Mouse (Mus musculus) embryonic facial prominence, embryonic 13.5 days (tissue): ENCODE data around the gene Mif. TPM values are rescaled to one million over a fixed set of nuclear protein-coding genes. Genes with fewer than 3 reads are reported as not detected.
"Not testable (repeated sequence)": the region's sequence is repeated elsewhere in the genome, so short reads cannot be mapped to it uniquely, and the experiment has no call there.

Source experiments
- ATAC-seq: fragments of 200-750 bp; cut with Nextera tagmentation; 2 replicates; pipeline ENCODE4 v1.8.0; 2017; ENCODE audit warnings: low read depth; ENCODE audit not compliant: insufficient number of reproducible peaks, insufficient read depth, low FRiP score, low TSS enrichment
- H3K27ac ChIP-seq: fragments of 300-500 bp; sonication (generic); 2 replicates; pipeline ENCODE4 v1.5.1; 2015; ENCODE audit warnings: moderate library complexity, mild to moderate bottlenecking, inconsistent platforms
- H3K27me3 ChIP-seq: fragments of 300-500 bp; sonication (generic); 2 replicates; pipeline ENCODE4 v1.6.1; 2015; ENCODE audit warnings: mild to moderate bottlenecking, inconsistent platforms
- H3K36me3 ChIP-seq: fragments of 300-500 bp; sonication (generic); 2 replicates; pipeline ENCODE4 v1.6.1; 2015; ENCODE audit warnings: mild to moderate bottlenecking, inconsistent platforms
- H3K4me1 ChIP-seq: fragments of 300-500 bp; sonication (generic); 2 replicates; pipeline ENCODE4 v1.6.1; 2015; ENCODE audit warnings: inconsistent platforms
- H3K4me2 ChIP-seq: fragments of 300-500 bp; sonication (generic); 2 replicates; pipeline ENCODE4 v1.6.1; 2015; ENCODE audit warnings: moderate library complexity, mild to moderate bottlenecking, inconsistent platforms
- H3K4me3 ChIP-seq: fragments of 300-500 bp; sonication (generic); 2 replicates; pipeline ENCODE4 v1.5.1; 2015; ENCODE audit warnings: mild to moderate bottlenecking, inconsistent platforms
- H3K9ac ChIP-seq: fragments of 300-500 bp; sonication (generic); 2 replicates; pipeline ENCODE4 v1.6.1; 2015; ENCODE audit warnings: mild to moderate bottlenecking, inconsistent platforms
- H3K9me3 ChIP-seq: fragments of 300-500 bp; sonication (generic); 2 replicates; pipeline ENCODE4 v1.6.1; 2016; ENCODE audit warnings: inconsistent platforms
- WGBS: fragments of 180-500 bp; shearing (Covaris S2); methylation state at CpG from one replicate; pipeline ENCODE4 v1.1.7; 2015; ENCODE audit warnings: mixed read lengths; 5-methylcytosine and 5-hydroxymethylcytosine counted together
- polyA plus RNA-seq: library from polyadenylated mRNA; unstranded; fragments of >200 nt; fragmentation: Nextera tagmentation; extraction: Ambion mirVana; gene quantifications from 2 replicates; pipeline ENCODE4 v1.2.1, GENCODE M21; 2015

The Mif gene
- polyA plus RNA-seq = 1,667 and 1,727 TPM in 2 replicates

DNA sequence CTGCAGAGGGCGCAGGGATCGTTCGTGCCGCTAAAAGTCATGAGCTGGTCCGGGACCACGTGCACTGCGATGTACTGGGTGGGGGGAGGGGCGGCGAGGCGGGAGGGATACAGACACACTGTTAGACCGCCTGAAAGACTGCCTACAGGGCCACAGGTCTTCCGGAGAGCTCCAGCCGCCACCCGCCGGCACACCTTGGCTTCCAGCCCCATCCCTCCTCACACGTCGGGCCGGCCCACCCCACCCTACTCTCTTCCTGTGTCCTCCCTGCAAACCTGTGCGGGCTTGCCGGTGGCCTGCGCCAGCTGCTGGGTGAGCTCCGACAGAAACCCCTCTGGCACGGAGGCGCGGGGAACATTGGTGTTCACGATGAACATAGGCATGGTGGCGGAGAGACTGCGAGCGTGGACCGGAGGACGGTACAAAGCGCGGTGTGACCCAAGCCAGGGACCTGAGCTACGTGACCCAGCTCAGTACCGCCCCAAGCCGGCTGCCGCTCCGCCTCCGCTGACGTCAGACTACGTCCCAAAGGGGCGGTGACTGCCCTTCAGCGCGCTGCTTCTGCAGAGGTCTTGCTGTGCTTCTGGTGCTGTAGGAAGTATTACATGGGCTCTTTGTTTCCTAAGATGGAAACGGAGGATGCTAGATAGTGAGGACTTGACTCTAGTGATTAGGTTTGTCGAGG is at the start of gene Mif:
Gene Mif, minus strand, starts transcription at position 455 of the 685 bp plus-strand sequence.
- Histone ChIP-seq H3K9ac (peak within 1 kb of the TSS; percentile 90), H3K27ac (peak within 1 kb of the TSS; percentile 95)
- under 1% methylated on average over 46 of the region's 46 CpGs for WGBS

DNA sequence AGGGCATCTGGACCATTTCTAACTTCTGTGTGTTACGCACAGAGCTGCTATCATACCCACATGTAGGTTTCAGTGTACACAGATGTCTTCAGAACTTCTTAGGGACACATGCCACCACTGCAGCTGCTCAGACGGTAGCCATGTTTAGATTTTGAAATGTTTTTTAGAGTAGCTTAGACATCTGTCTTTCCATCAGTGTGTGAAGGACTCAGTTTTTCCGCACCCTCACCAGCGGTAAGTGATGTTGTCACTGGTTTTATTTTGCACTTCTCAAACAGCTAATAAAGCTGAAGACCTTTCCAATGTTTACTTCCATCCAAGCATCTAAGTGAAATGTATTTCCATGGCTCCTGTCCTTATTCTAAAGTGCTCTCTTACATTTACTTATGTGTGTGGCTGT is 46.8 kb upstream of the Mif start:
- Histone ChIP-seq H3K4me2 (no peak overlapping the region), H3K4me3 (no peak overlapping the region), H3K9me3 (no peaks in the 10 kb centered on the region), H3K27me3 (no peaks in the 10 kb centered on the region), H3K9ac (no peak overlapping the region), H3K27ac (no peak overlapping the region), H3K36me3 (peaks cover 92% of the 10 kb centered on the region), H3K4me1 (no peaks in the 10 kb centered on the region)
- no peak for ATAC-seq
- 86% methylated on average over 4 of the region's 4 CpGs for WGBS

More for the DNA sequence above, at the start of gene Mif:
- Histone ChIP-seq H3K4me2 (peak within 1 kb of the TSS; percentile 80), H3K4me3 (peak within 1 kb of the TSS; percentile 72), H3K4me1 (peaks cover 29% of the 10 kb centered on the region), H3K36me3 (peaks cover 19% of the 10 kb centered on the region)
- ATAC-seq = peak; percentile 96
- H3K27me3 ChIP-seq, H3K9me3 ChIP-seq: not testable (repeated sequence)

DNA sequence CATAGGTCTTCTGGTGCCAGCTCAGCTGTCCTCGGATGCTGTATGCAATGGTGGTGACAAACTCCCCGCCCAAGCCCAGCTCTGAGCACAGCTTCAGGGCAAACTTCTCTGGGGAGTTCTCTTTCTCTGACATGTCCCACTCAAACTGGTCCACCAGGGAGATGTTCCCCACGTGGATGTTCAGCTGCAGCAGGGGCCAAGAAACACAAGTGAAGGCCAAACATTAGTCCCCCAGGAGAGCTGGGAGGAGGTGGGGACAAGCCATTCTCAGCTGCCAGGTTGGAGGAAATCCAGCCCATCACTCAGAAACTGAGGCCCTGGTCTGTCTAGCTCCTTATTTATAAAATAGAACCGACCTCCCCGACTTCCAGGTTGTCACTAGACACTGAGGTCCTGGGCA is 44.4 kb upstream of the Mif start:
- H3K9ac ChIP-seq = no peak overlapping the region
- H3K27me3 ChIP-seq = no peaks in the 10 kb centered on the region
- WGBS = 90% methylated on average over 5 of the region's 5 CpGs
- peaks cover under 1% of the 10 kb centered on the region; the same call in 1 of the 2 replicates for H3K4me1 ChIP-seq
- H3K4me3 ChIP-seq = no peak overlapping the region
- no peak overlapping the region for H3K4me2 ChIP-seq
- ATAC-seq = no peak
- H3K27ac ChIP-seq = no peak overlapping the region
- H3K9me3 ChIP-seq = no peaks in the 10 kb centered on the region
- H3K36me3 ChIP-seq = peaks cover 87% of the 10 kb centered on the region

DNA sequence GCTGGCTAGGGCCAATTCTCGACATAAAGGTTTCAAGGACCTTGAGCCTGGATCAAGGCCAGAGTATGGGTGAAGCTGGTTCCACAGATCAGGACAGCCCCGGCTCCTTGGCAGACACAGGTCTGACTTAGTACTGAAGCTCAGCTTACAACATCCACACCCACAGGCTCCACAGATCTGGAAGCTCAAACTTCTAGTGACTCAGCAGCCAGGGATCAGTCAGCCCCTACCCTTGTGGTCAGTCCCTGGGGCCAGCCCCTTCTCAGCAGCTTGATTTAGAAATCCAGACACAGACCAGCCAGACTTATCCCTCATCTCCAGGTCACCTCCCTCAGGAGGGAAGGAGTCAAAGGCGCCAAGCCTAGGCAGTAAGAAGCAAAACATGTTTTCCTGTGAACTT is 38.8 kb upstream of the Mif start:
- no peak for ATAC-seq
- Histone ChIP-seq H3K9ac (no peak overlapping the region), H3K27ac (0 out of 2 replicates have a peak overlapping the region, but pooled peaks have one; percentile 28), H3K4me3 (no peak overlapping the region), H3K27me3 (no peaks in the 10 kb centered on the region), H3K9me3 (no peaks in the 10 kb centered on the region), H3K36me3 (peaks cover 88% of the 10 kb centered on the region), H3K4me1 (peaks cover 5% of the 10 kb centered on the region; the same call in 1 of the 2 replicates), H3K4me2 (no peak overlapping the region)
- WGBS = 78% methylated on average over 3 of the region's 3 CpGs

DNA sequence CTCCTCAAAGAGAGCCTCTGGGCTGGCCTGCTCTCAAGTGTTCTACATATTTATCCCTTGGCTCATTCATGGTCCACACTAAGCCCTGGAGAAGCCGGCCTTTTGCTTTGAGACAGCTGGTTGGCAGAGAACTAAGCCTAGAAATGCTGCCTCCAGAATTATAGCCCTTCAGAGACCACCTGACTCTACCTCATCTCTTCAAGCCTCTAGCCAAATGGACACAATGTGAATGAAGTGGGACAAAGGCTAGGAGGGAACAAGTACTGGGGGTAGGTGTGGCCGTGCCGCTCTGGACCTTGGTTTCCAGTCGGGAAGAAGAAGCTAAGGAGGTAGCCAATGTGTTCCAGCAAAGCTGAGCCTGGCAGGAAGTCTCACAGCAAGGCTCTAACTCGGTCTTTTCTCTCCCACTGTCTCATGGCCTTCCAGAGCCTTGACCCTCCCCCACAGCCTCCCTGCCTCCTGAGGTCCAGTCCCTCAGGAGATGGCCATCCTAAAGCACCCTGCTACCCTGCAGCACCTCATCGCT is 38.1 kb upstream of the Mif start:
- peaks cover 80% of the 10 kb centered on the region for H3K36me3 ChIP-seq
- no peaks in the 10 kb centered on the region for H3K27me3 ChIP-seq
- H3K27ac ChIP-seq = no peak overlapping the region
- no peak for ATAC-seq
- H3K4me2 ChIP-seq = no peak overlapping the region
- H3K9me3 ChIP-seq = no peaks in the 10 kb centered on the region
- H3K9ac ChIP-seq = no peak overlapping the region
- H3K4me1 ChIP-seq = peaks cover 11% of the 10 kb centered on the region
- no peak overlapping the region for H3K4me3 ChIP-seq
- WGBS = 79% methylated on average over 6 of the region's 6 CpGs

DNA sequence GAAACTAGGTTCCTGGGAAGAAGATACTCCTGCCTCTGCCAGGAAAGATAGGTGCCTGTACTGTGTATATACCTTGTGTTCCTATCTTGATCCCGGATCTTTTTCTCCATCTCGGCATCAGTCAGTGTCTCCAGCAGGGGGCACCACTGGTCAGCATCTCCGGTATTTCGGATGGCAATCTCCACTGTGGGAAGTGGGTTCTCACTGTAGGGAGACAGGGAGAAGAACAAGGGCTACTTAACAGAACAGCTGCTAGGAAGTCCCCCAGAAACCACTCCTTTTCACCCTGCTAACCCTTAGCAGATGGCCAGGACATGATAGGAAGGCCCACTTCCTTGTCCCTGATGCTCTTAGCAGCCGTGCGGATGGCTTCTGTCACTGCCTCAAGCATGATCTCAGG is 37.3 kb upstream of the Mif start:
- Histone ChIP-seq H3K4me3 (no peak overlapping the region), H3K27ac (no peak overlapping the region), H3K27me3 (no peaks in the 10 kb centered on the region), H3K36me3 (peaks cover 73% of the 10 kb centered on the region), H3K4me2 (no peak overlapping the region), H3K9ac (no peak overlapping the region), H3K4me1 (peaks cover 16% of the 10 kb centered on the region), H3K9me3 (no peaks in the 10 kb centered on the region)
- 32% methylated on average over 6 of the region's 6 CpGs for WGBS
- no peak for ATAC-seq

DNA sequence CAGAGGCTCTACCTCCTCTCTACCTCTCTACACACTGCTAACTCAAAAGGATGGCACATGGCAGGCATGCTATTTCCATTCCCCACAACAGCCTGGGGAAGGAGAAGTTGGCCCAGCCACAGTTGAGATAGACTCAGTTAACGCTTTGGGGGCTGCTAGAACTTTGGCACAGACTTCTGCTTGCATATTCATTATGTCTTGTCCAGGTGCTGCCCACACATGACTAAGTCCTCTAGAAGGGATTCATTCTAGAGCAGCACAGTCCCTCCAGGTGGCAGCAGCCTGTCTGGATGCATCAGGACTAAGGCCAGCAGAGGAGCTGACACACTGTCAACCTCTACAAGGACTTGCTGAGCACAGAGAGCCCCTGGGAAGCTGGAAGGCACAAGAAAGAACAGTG is 36.2 kb upstream of the Mif start:
- Histone ChIP-seq H3K4me2 (no peak overlapping the region), H3K36me3 (peaks cover 61% of the 10 kb centered on the region)

DNA sequence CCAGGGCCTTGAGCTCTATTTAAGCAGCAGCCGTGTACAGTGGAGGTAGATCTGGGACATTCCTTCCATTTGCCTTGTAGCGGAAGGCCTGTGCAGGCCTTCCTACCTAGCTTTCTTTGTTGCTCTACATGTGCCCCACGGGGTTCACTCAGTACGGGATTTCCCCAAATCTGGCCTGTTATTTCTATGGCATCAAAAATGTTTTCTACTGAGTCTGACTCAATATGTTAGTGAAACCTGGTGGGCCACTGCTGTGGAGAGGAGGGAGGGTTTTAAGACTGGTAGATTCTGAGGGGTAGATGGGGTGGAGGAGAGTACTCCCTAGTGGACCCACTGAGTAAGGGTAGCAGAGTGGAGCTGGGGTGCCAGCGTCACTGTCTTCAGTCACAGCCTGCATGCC is 35.7 kb upstream of the Mif start:
- Histone ChIP-seq H3K9ac (no peak overlapping the region), H3K9me3 (no peaks in the 10 kb centered on the region), H3K27me3 (no peaks in the 10 kb centered on the region), H3K4me1 (peaks cover 16% of the 10 kb centered on the region), H3K4me2 (no peak overlapping the region), H3K27ac (no peak overlapping the region), H3K4me3 (no peak overlapping the region), H3K36me3 (peaks cover 57% of the 10 kb centered on the region)
- ATAC-seq = no peak
- 93% methylated on average over 5 of the region's 5 CpGs for WGBS

More for the DNA sequence above, 36.2 kb upstream of the Mif start:
- Histone ChIP-seq H3K9ac (no peak overlapping the region), H3K27ac (no peak overlapping the region), H3K4me1 (peaks cover 16% of the 10 kb centered on the region), H3K4me3 (no peak overlapping the region), H3K9me3 (no peaks in the 10 kb centered on the region), H3K27me3 (no peaks in the 10 kb centered on the region)
- 92% methylated on average over 1 of the region's 1 CpGs for WGBS
- ATAC-seq = no peak

DNA sequence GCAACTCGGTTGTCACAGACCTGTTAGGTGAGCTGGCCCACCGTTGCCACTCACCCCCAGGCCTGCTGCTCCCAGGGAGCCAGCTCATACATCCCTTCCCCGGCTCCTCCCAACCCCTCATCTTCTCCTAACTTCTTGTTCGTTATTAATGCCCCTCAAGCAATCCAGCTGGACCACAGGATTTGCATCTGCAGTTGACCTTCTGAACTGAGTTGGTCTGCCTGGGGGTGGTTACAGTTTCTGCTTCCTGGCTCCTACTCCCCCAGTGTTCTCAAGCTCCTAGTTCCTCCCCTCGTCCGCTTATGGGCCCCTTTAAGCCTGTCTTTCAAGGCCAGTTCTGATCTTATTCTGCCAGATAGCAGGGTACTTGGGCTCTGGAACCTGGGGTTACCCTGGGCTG is 34.6 kb upstream of the Mif start:
- H3K27ac ChIP-seq = no peak overlapping the region
- H3K36me3 ChIP-seq = peaks cover 52% of the 10 kb centered on the region
- H3K4me3 ChIP-seq = no peak overlapping the region
- no peak overlapping the region for H3K9ac ChIP-seq
- 71% methylated on average over 6 of the region's 6 CpGs for WGBS
- H3K4me2 ChIP-seq = no peak overlapping the region
- ATAC-seq = no peak
- H3K4me1 ChIP-seq = peaks cover 16% of the 10 kb centered on the region
- H3K9me3 ChIP-seq = no peaks in the 10 kb centered on the region
- no peaks in the 10 kb centered on the region for H3K27me3 ChIP-seq

DNA sequence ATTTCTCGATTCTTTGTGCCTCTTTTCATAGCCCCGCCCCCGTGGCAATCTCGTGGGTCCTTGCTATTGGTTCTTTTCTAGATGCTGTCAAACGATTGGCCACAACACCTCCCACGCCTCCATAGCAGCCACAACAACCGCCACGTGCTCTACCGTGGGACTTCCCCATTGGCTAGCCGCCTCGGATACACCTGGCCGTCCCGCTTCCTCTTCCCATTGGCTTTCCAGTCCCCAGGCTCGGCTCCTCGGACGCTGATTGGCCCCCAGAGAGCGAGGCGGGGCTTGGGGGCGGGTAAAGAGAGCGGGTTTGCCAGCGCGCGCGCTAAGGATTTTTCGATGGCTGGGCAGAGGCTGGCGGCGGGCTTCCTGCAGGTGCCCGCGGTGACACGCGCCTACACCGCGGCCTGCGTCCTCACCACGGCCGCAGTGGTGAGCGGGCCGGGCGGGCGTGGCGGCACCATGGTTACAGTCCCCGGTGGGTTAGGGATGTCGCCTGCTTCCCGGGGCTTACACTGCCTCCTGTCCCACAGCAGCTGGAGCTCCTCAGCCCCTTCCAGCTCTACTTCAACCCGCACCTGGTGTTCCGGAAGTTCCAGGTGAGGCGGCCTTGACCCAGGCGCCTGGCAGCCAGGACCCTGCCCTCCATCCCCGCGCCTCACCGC is 33.2 kb upstream of the Mif start, which contains the start of gene Derl3:
Gene Derl3, plus strand, starts transcription at position 325 of the 662 bp plus-strand sequence.
- Histone ChIP-seq H3K9me3 (no peaks in the 10 kb centered on the region), H3K4me2 (peak within 1 kb of the TSS; percentile 92), H3K9ac (peak within 1 kb of the TSS; percentile 71), H3K4me3 (peak within 1 kb of the TSS; percentile 48), H3K36me3 (peaks cover 39% of the 10 kb centered on the region), H3K4me1 (peaks cover 17% of the 10 kb centered on the region), H3K27ac (peak within 1 kb of the TSS; percentile 33; the same call in 1 of the 2 replicates), H3K27me3 (no peaks in the 10 kb centered on the region)
- ATAC-seq = peak; percentile 99
- 2% methylated on average over 51 of the region's 51 CpGs for WGBS

DNA sequence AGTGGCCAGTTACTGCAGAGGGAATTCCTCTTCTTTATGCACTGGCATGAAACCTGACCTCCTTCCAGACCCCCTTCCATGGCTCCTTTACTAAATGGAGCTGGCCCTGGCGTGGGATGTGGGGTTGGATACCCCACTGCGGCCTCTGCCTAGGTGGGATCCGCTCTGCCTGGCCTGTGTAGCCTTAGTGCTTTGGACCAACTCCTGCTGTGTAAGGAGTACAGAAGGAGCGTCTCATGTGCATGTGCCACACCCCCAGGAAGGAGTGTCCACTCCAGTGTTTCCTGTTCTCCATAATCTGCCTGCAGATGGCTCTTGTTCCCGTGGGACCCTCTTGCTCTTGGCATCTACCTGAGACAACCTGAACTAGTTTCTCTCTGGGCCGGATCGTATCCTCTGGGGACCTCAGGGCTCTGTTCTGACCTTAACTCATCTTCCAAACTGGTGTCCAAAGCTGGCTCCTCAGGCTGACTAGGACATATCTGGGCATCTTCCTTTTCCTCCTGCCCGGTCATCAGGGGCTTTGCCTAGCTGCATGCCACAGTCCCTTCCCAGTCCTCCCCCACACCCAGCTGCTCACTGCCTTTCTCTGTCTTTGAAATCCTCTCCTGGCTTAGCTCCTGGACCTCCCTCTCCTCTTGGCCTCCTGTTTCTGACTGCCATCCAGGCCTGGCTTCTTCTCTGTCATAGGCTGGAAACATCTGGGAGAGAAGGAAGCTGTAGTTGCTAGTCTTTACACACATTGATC is 29.5 kb upstream of the Mif start:
- Histone ChIP-seq H3K9ac (no peak overlapping the region), H3K27me3 (no peaks in the 10 kb centered on the region), H3K9me3 (no peaks in the 10 kb centered on the region), H3K4me3 (no peak overlapping the region), H3K4me2 (no peak overlapping the region), H3K4me1 (peaks cover 24% of the 10 kb centered on the region), H3K36me3 (peaks cover 6% of the 10 kb centered on the region), H3K27ac (no peak overlapping the region)
- ATAC-seq = no peak
- WGBS = 43% methylated on average over 8 of the region's 8 CpGs
